Mouse (Mus musculus) heart, embryonic 12.5 days (tissue): ENCODE results near the gene Ubl4b. TPM values are rescaled to one million over a fixed set of nuclear protein-coding genes. Genes with fewer than 3 reads are reported as not detected.

Experiments used
- ATAC-seq: fragments of 200-750 bp; cut with Nextera tagmentation; 2 replicates; pipeline ENCODE4 v1.8.0; 2017; ENCODE audit warnings: moderate TSS enrichment, moderate library complexity; ENCODE audit not compliant: insufficient number of reproducible peaks, low FRiP score
- H3K27ac ChIP-seq: fragments of 300-500 bp; sonication (generic); 2 replicates; pipeline ENCODE4 v1.5.1; 2016; ENCODE audit warnings: mild to moderate bottlenecking, moderate library complexity; ENCODE audit not compliant: poor library complexity, severe bottlenecking
- H3K27me3 ChIP-seq: fragments of 300-500 bp; sonication (generic); replicated peaks from 2 replicates; pipeline ENCODE4 v1.6.1; 2016; ENCODE audit warnings: mild to moderate bottlenecking, moderate library complexity
- H3K36me3 ChIP-seq: fragments of 300-500 bp; sonication (generic); 2 replicates; pipeline ENCODE4 v1.6.1; 2016; ENCODE audit warnings: mild to moderate bottlenecking, moderate library complexity
- H3K4me1 ChIP-seq: fragments of 300-500 bp; sonication (generic); replicated peaks from 2 replicates; pipeline ENCODE4 v1.6.1; 2016; ENCODE audit warnings: mild to moderate bottlenecking
- H3K4me2 ChIP-seq: fragments of 300-500 bp; sonication (generic); 2 replicates; pipeline ENCODE4 v1.6.1; 2016; ENCODE audit warnings: mild to moderate bottlenecking, moderate library complexity
- H3K4me3 ChIP-seq: fragments of 300-500 bp; sonication (generic); 2 replicates; pipeline ENCODE4 v1.5.1; 2016; ENCODE audit warnings: mild to moderate bottlenecking
- H3K9ac ChIP-seq: fragments of 300-500 bp; sonication (generic); 2 replicates; pipeline ENCODE4 v1.6.1; 2016; ENCODE audit warnings: mild to moderate bottlenecking, moderate library complexity
- H3K9me3 ChIP-seq: fragments of 300-500 bp; sonication (generic); replicated peaks from 2 replicates; pipeline ENCODE4 v1.6.1; 2016; ENCODE audit warnings: mild to moderate bottlenecking, moderate library complexity
- WGBS: fragments of 180-500 bp; shearing (Covaris S2); methylation state at CpG from one replicate; pipeline ENCODE4 v1.1.7; 2016; 5-methylcytosine and 5-hydroxymethylcytosine counted together
- polyA plus RNA-seq: library from polyadenylated mRNA; unstranded; fragments of >200 nt; fragmentation: Nextera tagmentation; extraction: Ambion mirVana; gene quantifications from 2 replicates; pipeline ENCODE4 v1.2.1, GENCODE M21; 2016

Ubl4b gene
- polyA plus RNA-seq, 1 experiment from 2014 or later = not detected

GRCm38 (mm10) chr3:107543158-107544080, 11.5 kb downstream of the Ubl4b start:
- H3K4me2 ChIP-seq = no peak overlapping the region
- ATAC-seq = no peak
- peaks cover 24% of the 10 kb centered on the region for H3K27me3 ChIP-seq
- H3K4me1 ChIP-seq = no peaks in the 10 kb centered on the region
- no peak overlapping the region for H3K27ac ChIP-seq
- no peak overlapping the region for H3K9ac ChIP-seq
- H3K36me3 ChIP-seq = no peaks in the 10 kb centered on the region
- whole genome bisulfite sequencing = 66% methylated on average over 8 of the region's 8 CpGs
- no peaks in the 10 kb centered on the region for H3K9me3 ChIP-seq
- no peak overlapping the region for H3K4me3 ChIP-seq

- no peaks in the 10 kb centered on the region for H3K36me3 ChIP-seq
- H3K4me2 ChIP-seq = no peak overlapping the region
- H3K27ac ChIP-seq = no peak overlapping the region
- no peak overlapping the region for H3K4me3 ChIP-seq
- peaks cover 30% of the 10 kb centered on the region for H3K27me3 ChIP-seq
- no peaks in the 10 kb centered on the region for H3K9me3 ChIP-seq
- no peak overlapping the region for H3K9ac ChIP-seq
- H3K4me1 ChIP-seq = peaks cover 2% of the 10 kb centered on the region
- 54% methylated on average over 4 of the region's 4 CpGs for WGBS
- ATAC-seq = no peak
These were observed 12.3 kb downstream of the Ubl4b start for GRCm38 (mm10) chr3:107542584-107542983.

DNA sequence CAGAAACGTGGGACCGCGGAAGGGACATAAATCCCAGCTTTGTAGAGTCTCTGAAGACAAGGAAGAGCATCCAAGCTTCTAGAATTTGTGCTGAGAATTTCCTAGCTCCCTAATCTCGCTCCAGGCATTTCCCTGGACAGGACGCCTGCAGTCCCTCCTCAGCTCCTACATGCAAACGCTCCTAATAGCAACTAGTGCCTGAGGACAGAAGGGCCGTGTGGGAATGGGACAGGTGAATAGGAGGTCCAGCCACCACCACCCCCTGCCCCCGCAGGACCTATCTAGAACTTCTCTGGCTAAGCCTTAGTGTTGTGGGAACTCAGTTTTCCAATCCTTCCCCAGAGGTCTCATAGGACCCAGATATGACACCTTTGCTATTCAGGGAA, 17.4 kb downstream of the Ubl4b start:
- Histone ChIP-seq H3K9ac (no peak overlapping the region), H3K9me3 (no peaks in the 10 kb centered on the region), H3K27me3 (peaks cover 48% of the 10 kb centered on the region), H3K4me3 (peak overlapping the region; percentile 25), H3K36me3 (no peaks in the 10 kb centered on the region), H3K27ac (no peak overlapping the region), H3K4me1 (peaks cover 10% of the 10 kb centered on the region), H3K4me2 (peak overlapping the region; percentile 64)
- ATAC-seq = no peak
- WGBS = 22% methylated on average over 8 of the region's 8 CpGs

GRCm38 (mm10) chr3:107536810-107537503, 17.9 kb downstream of the Ubl4b start:
- H3K9ac ChIP-seq = no peak overlapping the region
- H3K4me2 ChIP-seq = peak overlapping the region; percentile 64
- H3K27ac ChIP-seq = no peak overlapping the region
- H3K36me3 ChIP-seq = no peaks in the 10 kb centered on the region
- H3K9me3 ChIP-seq = no peaks in the 10 kb centered on the region
- peaks cover 46% of the 10 kb centered on the region for H3K27me3 ChIP-seq
- peak overlapping the region; percentile 25 for H3K4me3 ChIP-seq
- WGBS = 3% methylated on average over 17 of the region's 17 CpGs
- H3K4me1 ChIP-seq = peaks cover 10% of the 10 kb centered on the region
- ATAC-seq = peak; percentile 65

- H3K4me1 ChIP-seq = peaks cover 10% of the 10 kb centered on the region
- no peak overlapping the region for H3K4me2 ChIP-seq
- no peak for ATAC-seq
- no peak overlapping the region for H3K9ac ChIP-seq
- no peak overlapping the region for H3K4me3 ChIP-seq
- no peak overlapping the region for H3K27ac ChIP-seq
- H3K9me3 ChIP-seq = no peaks in the 10 kb centered on the region
- WGBS = 78% methylated on average over 7 of the region's 7 CpGs
- peaks cover 34% of the 10 kb centered on the region for H3K27me3 ChIP-seq
- H3K36me3 ChIP-seq = no peaks in the 10 kb centered on the region
These were observed 19.9 kb downstream of the Ubl4b start for GRCm38 (mm10) chr3:107534951-107535350.

DNA sequence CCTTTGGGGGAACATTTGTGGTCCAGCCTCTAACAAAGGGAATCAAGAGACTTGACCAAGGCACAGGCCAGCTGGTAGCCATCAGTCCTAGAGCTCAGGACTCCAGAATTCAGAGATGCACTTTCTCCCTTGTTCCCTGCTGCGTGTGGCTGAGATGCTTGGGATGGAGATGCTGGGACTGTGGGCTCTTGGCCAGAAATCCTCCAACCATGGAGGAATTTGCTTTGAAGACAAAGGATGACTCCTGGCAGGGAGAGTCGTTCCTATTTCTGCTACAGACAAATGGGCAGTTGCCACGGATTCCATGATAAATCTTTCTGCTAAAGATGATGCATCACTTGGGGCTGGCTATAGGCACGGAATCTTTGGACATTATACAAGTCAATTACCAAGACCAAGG, 21.3 kb downstream of the Ubl4b start:
- Histone ChIP-seq H3K27me3 (peaks cover 27% of the 10 kb centered on the region), H3K4me2 (no peak overlapping the region), H3K4me3 (no peak overlapping the region), H3K9me3 (no peaks in the 10 kb centered on the region), H3K27ac (no peak overlapping the region), H3K4me1 (peaks cover 21% of the 10 kb centered on the region), H3K36me3 (no peaks in the 10 kb centered on the region), H3K9ac (no peak overlapping the region)
- ATAC-seq = no peak
- 63% methylated on average over 4 of the region's 4 CpGs for WGBS

GRCm38 (mm10) chr3:107530581-107530980, 24.3 kb downstream of the Ubl4b start:
- H3K4me2 ChIP-seq = no peak overlapping the region
- WGBS = 68% methylated on average over 5 of the region's 5 CpGs
- H3K9ac ChIP-seq = no peak overlapping the region
- H3K4me3 ChIP-seq = no peak overlapping the region
- H3K27me3 ChIP-seq = peaks cover 10% of the 10 kb centered on the region
- ATAC-seq = no peak
- no peak overlapping the region for H3K27ac ChIP-seq
- H3K4me1 ChIP-seq = peaks cover 20% of the 10 kb centered on the region
- H3K9me3 ChIP-seq = no peaks in the 10 kb centered on the region
- no peaks in the 10 kb centered on the region for H3K36me3 ChIP-seq

DNA sequence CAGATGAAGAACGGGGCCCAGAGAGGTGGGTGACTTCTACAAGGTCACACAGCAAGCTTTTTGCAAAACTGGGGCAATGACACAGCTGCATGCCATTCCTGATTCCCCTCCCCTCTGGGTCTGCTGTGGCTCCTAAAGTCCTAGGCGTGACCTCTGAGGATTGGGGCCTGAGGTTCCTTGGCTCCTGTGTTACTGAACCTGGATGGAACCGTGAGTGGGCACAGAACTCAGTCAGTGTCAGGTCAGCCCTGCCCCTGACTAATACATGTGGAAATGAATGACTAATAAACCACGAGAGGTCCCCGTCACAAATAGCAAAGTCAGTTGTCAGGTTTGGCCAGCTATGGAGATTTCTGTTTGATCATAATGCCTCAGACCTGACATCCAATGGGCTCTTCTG, 25.7 kb downstream of the Ubl4b start:
- 68% methylated on average over 5 of the region's 5 CpGs for WGBS
- H3K9me3 ChIP-seq = no peaks in the 10 kb centered on the region
- peaks cover 2% of the 10 kb centered on the region; the same call in 1 of the 2 replicates for H3K27me3 ChIP-seq
- H3K4me1 ChIP-seq = peaks cover 20% of the 10 kb centered on the region
- no peak for ATAC-seq
- no peak overlapping the region for H3K4me3 ChIP-seq
- no peak overlapping the region for H3K9ac ChIP-seq
- no peak overlapping the region; the same call in 1 of the 2 replicates for H3K27ac ChIP-seq
- H3K36me3 ChIP-seq = no peaks in the 10 kb centered on the region
- H3K4me2 ChIP-seq = no peak overlapping the region

- Histone ChIP-seq H3K9me3 (no peaks in the 10 kb centered on the region), H3K27ac (peak overlapping the region; percentile 83), H3K9ac (0 out of 2 replicates have a peak overlapping the region, but pooled peaks have one; percentile 14), H3K4me3 (no peak overlapping the region), H3K4me2 (peak overlapping the region; percentile 50), H3K4me1 (peaks cover 20% of the 10 kb centered on the region), H3K36me3 (no peaks in the 10 kb centered on the region), H3K27me3 (no peaks in the 10 kb centered on the region; the same call in 1 of the 2 replicates)
- peak; percentile 51; the same call in 1 of the 2 replicates for ATAC-seq
- WGBS = 27% methylated on average over 9 of the region's 9 CpGs
These were observed 26.3 kb downstream of the Ubl4b start for GRCm38 (mm10) chr3:107528401-107529118.

DNA sequence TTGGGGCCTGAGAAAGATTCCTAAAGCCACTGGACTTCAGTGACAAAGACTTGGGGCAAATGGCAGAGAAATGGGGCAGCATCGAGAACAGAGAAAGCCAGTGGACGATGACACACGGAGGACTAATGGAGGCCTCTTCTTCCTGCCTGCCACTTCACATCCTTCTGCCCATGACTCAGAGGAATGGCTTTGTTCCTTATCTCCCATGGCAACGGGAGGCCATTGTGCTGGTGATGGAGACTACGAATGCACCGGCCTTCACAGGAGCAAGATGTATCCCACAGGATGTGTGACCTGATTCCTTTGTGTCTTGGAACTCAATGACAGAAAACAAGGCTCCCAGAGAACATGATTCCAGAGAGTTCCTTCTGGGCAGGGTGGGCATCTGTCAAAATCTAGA, 30.3 kb downstream of the Ubl4b start:
- Histone ChIP-seq H3K4me2 (no peak overlapping the region), H3K9ac (no peak overlapping the region), H3K4me3 (no peak overlapping the region), H3K4me1 (peaks cover 17% of the 10 kb centered on the region), H3K27ac (no peak overlapping the region), H3K36me3 (no peaks in the 10 kb centered on the region), H3K9me3 (no peaks in the 10 kb centered on the region), H3K27me3 (peaks cover 22% of the 10 kb centered on the region)
- WGBS = 49% methylated on average over 6 of the region's 6 CpGs
- ATAC-seq = no peak

- 66% methylated on average over 5 of the region's 5 CpGs for WGBS
- ATAC-seq = no peak
- peaks cover 55% of the 10 kb centered on the region for H3K27me3 ChIP-seq
These were observed 33.9 kb downstream of the Ubl4b start for GRCm38 (mm10) chr3:107520931-107521330.

More at GRCm38 (mm10) chr3:107520931-107521330, 33.9 kb downstream of the Ubl4b start:
- Histone ChIP-seq H3K4me3 (no peak overlapping the region), H3K36me3 (no peaks in the 10 kb centered on the region), H3K4me2 (no peak overlapping the region), H3K9ac (no peak overlapping the region), H3K27ac (no peak overlapping the region), H3K4me1 (peaks cover 5% of the 10 kb centered on the region), H3K9me3 (no peaks in the 10 kb centered on the region)
